Mouse (Mus musculus) small intestine, adult 10 weeks (tissue): ENCODE measurements around the gene Plcxd3. TPM values are rescaled to one million over a fixed set of nuclear protein-coding genes. Genes with fewer than 3 reads are reported as not detected.

Experiments used
- polyA plus RNA-seq: library from polyadenylated mRNA; stranded (reverse); fragments of 350-450 nt; fragmentation: Illumina TruSeq; extraction: RNeasy Lipid Tissue Mini Kit (QIAGEN cat#74804); gene quantifications from one replicate; pipeline ENCODE4 v1.2.3, GENCODE M21; 2014; ENCODE audit warnings: low replicate concordance

The Plcxd3 gene
- 0.26 TPM for polyA plus RNA-seq

GRCm38 (mm10) chr15:4375423-4376220, at the start of gene Plcxd3:
Gene Plcxd3, plus strand, starts transcription at chr15:4375491.

